Mouse (Mus musculus): ENCODE data around the gene Aspscr1. TPM values are rescaled to one million over a fixed set of nuclear protein-coding genes. Genes with fewer than 3 reads are reported as not detected.
"Not testable (repeated sequence)": the region's sequence is repeated elsewhere in the genome, so short reads cannot be mapped to it uniquely, and the experiment has no call there.

Aspscr1 gene
- polyA plus RNA-seq, 1 experiment from 2014 or later = 141 TPM

DNA sequence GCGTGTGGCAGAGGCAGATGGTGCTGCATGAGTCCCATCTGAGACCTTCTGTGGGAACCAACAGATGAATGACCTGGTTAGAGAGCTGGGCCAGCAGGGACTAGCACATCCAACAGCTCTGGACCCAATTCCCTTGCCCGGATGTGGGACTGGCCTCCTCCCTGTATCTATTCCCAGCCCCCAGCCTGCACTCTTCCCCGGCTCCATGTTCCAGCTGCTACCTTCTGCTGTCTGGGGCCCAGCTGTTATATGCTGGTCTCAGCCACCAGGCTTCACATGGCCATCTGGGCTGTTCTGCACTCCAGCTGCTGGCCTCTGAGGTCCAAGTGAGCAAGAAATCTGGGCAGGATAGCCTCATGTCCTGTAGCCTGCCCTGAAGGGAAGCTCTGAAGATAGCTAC is 7.4 kb upstream of the Aspscr1 start:
- no peak overlapping the region for H3K4me3 ChIP-seq
- H3K36me3 ChIP-seq = no peaks in the 10 kb centered on the region
- peaks cover 40% of the 10 kb centered on the region for H3K27me3 ChIP-seq
- H3K9me3 ChIP-seq = no peaks in the 10 kb centered on the region
- H3K9ac ChIP-seq = no peak overlapping the region
- H3K4me1 ChIP-seq (replicated peaks) = peaks cover 23% of the 10 kb centered on the region
- H3K4me2 ChIP-seq = no peak overlapping the region
- ATAC-seq (ENCODE audit: low read depth) = no peak
- no peak overlapping the region for H3K27ac ChIP-seq (replicated peaks)
- WGBS = 60% methylated on average over 3 of the region's 3 CpGs

DNA sequence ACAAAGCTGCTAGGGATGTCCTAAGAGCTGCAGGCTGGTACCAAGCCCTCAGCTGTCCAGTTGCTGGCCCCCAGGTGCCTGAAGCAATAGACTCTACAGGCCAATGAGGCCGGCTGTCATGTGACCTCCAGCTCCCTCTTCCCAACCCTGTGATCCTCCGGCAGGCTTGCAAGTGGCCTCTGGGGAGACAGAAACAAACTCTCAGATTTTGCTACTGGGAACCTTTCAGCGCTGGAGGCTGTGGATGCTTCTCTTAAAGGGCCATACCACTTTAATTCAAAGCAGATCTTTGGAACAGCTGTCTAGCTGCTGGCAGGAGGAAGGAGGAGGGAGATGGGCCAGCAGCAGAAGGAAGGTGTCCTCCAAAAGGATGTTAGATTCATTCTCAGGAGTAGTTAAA is 6.2 kb upstream of the Aspscr1 start:
- no peak overlapping the region for H3K9ac ChIP-seq
- 7% methylated on average over 3 of the region's 3 CpGs for WGBS

DNA sequence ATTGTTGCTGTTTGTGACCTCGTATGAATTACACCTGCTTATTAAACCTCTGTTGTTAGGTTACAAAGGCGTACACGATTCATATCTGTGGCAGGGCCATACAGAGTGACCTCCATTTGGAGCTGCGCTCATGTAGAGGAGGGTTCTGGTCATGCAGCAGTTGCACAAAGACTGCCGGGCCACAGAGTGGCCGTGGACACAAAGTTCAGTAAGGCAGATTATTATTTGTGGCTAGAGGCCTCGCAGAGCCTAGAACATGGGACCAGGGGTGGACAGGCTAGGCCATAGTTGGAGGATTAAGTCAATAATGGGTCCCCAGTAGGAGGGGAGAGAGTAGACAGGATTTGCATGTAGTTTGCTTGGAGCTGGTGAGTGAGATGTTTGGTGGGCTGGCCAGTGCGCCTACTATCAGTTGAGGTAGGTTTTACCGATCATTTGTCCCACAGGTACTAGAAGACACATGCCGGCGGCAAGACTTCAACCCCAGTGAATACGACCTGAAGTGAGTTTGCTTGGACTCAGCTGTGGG is 885 bp downstream of the Aspscr1 start:
- peak overlapping the region; percentile 94 for H3K4me2 ChIP-seq
- WGBS = 41% methylated on average over 12 of the region's 12 CpGs
- H3K27ac ChIP-seq (replicated peaks) = peak overlapping the region; percentile 94
- H3K4me1 ChIP-seq (replicated peaks) = peaks cover 23% of the 10 kb centered on the region
- no peaks in the 10 kb centered on the region for H3K27me3 ChIP-seq
- ATAC-seq (ENCODE audit: low read depth) = peak; percentile 38
- peak overlapping the region; percentile 87 for H3K9ac ChIP-seq
- H3K36me3 ChIP-seq = peaks cover 29% of the 10 kb centered on the region
- H3K9me3 ChIP-seq = no peaks in the 10 kb centered on the region
- peak overlapping the region; percentile 71 for H3K4me3 ChIP-seq

More for the DNA sequence above, 6.2 kb upstream of the Aspscr1 start:
- H3K27ac ChIP-seq (replicated peaks) = no peak overlapping the region
- H3K4me3 ChIP-seq = no peak overlapping the region
- H3K36me3 ChIP-seq = no peaks in the 10 kb centered on the region
- H3K4me2 ChIP-seq = no peak overlapping the region
- peaks cover 28% of the 10 kb centered on the region for H3K27me3 ChIP-seq
- H3K9me3 ChIP-seq = no peaks in the 10 kb centered on the region
- no peak for ATAC-seq (ENCODE audit: low read depth)
- peaks cover 13% of the 10 kb centered on the region for H3K4me1 ChIP-seq (replicated peaks)

DNA sequence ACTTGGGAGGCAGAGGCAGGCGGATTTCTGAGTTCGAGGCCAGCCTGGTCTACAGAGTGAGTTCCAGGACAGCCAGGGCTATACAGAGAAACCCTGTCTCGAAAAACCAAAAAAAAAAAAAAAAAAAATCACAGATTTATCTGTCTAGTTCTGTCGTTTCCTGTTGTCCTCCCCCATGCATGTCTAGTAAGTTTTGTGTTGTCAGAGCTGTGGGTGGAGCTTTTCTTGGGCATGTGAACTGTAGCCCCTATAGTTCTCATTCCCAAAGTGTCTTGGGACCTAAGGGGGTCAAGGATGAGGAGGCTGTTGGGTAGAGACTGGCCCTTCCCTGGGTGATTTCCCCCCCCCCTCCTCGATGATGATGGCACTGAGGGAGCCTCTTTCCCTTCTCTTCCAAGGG is 3.1 kb downstream of the Aspscr1 start:
- not testable (repeated sequence) for H3K9ac ChIP-seq; ATAC-seq (ENCODE audit: low read depth)
- WGBS = 86% methylated on average over 4 of the region's 5 CpGs

DNA sequence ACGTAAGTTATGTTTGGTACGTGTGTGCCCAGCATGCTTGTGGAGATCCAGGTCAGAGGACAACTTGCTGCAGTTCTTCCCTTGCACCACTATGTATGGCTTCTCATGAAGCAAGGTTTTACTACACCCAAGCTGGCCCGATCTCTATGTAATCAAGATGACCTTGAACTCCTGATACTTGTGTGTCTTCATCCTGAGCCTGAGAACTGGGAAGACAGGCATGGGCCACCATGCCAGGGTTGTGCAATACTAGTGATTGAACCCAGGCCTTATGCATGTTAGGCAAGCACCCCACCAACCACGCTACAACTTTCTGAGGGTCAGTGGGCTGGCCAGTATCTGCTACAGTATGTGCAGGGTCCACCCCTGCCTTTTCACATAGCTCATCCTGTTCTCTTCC is 4.2 kb downstream of the Aspscr1 start:
- Histone ChIP-seq H3K27me3 (no peaks in the 10 kb centered on the region), H3K9me3 (no peaks in the 10 kb centered on the region), H3K4me1 (replicated peaks) (peaks cover 23% of the 10 kb centered on the region), H3K4me3 (no peak overlapping the region), H3K4me2 (no peak overlapping the region), H3K9ac (no peak overlapping the region), H3K36me3 (peaks cover 60% of the 10 kb centered on the region), H3K27ac (replicated peaks) (no peak overlapping the region)
- WGBS = 92% methylated on average over 4 of the region's 4 CpGs
- no peak for ATAC-seq (ENCODE audit: low read depth)

More for the DNA sequence above, 3.1 kb downstream of the Aspscr1 start:
- not testable (repeated sequence) for H3K27ac ChIP-seq (replicated peaks); H3K4me3 ChIP-seq; H3K9me3 ChIP-seq; H3K27me3 ChIP-seq; H3K4me2 ChIP-seq
- H3K4me1 ChIP-seq (replicated peaks) = peaks cover 23% of the 10 kb centered on the region
- peaks cover 51% of the 10 kb centered on the region for H3K36me3 ChIP-seq

DNA sequence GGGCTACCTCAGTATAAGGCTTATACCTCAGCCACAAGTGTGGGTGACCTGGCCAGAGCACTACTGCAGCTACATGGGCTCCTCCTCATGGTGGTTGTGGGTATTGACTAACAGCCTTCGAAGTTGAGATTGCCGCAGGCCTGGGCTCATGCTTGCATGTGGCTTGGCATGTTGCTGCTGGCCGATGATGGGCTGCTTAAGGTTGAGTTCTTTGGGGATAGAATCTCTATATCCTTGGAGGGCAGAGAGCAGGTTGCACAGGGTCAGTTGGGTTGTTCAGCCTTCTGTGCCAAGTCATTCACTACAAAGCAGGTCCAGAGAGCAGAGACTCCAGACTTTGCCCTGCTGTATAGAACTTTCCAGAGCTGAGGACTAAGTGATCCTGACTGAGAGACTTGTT is 7.1 kb downstream of the Aspscr1 start:
- no peaks in the 10 kb centered on the region for H3K9me3 ChIP-seq
- peaks cover 77% of the 10 kb centered on the region for H3K36me3 ChIP-seq
- no peak overlapping the region for H3K27ac ChIP-seq (replicated peaks)
- H3K4me3 ChIP-seq = no peak overlapping the region
- no peak for ATAC-seq (ENCODE audit: low read depth)
- H3K4me1 ChIP-seq (replicated peaks) = peaks cover 7% of the 10 kb centered on the region
- no peak overlapping the region for H3K9ac ChIP-seq
- H3K27me3 ChIP-seq = no peaks in the 10 kb centered on the region
- H3K4me2 ChIP-seq = no peak overlapping the region
- 88% methylated on average over 3 of the region's 3 CpGs for WGBS

DNA sequence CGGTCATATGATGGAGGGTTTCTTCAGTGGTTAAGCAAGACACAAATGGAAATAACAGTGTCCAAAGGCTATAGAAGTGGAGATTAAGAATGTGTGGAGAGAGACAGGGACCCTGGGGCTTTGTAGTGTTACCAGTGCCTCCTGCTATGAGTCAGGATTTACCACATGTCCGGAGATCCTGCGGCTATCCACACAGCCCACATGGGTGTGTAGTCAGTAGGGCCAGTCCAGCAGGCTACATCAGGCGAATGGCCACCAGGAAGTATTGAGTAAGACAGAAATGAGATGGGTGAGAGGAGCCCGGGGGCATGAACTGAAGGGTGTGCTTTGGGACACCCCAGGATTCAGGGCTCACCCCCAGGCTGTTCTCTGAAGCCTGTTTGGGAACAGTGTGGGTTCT is 9.9 kb downstream of the Aspscr1 start:
- no peak for ATAC-seq (ENCODE audit: low read depth)
- Histone ChIP-seq H3K9me3 (no peaks in the 10 kb centered on the region), H3K4me1 (replicated peaks) (no peaks in the 10 kb centered on the region; the same call in 1 of the 2 replicates), H3K4me2 (no peak overlapping the region), H3K9ac (no peak overlapping the region; the same call in 1 of the 2 replicates), H3K36me3 (peaks cover 79% of the 10 kb centered on the region), H3K4me3 (no peak overlapping the region), H3K27ac (replicated peaks) (no peak overlapping the region), H3K27me3 (no peaks in the 10 kb centered on the region)
- WGBS = 96% methylated on average over 5 of the region's 5 CpGs

DNA sequence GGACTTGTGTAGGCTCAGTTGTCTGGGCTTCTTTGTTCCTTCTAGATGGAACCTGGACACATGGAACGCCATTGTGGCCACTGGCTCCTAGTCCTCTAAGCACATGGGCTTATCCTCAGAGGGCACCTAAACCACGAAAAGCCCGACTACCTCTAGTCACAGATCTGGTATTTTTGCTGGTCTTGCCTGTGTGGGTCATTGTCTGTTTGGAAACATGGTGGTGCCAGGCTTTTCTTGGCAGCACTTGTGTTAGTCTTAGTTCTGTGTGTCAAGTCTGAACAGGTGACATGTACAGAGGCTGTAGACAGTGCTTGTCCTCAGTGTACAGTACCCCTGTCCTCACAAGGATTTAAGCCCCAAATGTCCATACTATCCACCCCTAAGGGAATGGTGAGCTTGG is 10.8 kb downstream of the Aspscr1 start:
- H3K36me3 ChIP-seq = peaks cover 79% of the 10 kb centered on the region
- WGBS = 92% methylated on average over 3 of the region's 3 CpGs

DNA sequence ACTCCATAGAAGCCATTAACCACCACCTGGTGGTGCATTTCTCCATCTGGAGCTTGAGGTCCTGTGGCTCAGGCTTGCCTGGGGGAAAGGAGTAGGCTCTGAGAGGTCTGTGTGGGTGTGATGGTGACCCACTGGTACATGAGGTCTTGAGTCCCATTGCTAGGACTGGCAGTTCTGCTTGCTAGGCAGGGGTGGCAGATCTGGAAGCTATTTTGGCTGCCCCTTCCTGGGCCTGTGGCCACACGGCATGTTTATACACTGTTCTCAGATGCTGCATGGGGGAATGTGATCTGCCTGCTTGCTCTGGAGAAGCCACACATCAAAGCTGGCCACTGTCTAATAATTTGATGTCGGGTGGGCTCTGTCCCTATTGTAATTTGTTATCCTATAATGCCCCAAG is 11.3 kb downstream of the Aspscr1 start:
- H3K9ac ChIP-seq = no peak overlapping the region
- no peaks in the 10 kb centered on the region for H3K9me3 ChIP-seq
- ATAC-seq (ENCODE audit: low read depth) = no peak
- no peak overlapping the region for H3K27ac ChIP-seq (replicated peaks)
- H3K36me3 ChIP-seq = peaks cover 79% of the 10 kb centered on the region
- no peaks in the 10 kb centered on the region; the same call in 1 of the 2 replicates for H3K4me1 ChIP-seq (replicated peaks)
- H3K27me3 ChIP-seq = no peaks in the 10 kb centered on the region
- 90% methylated on average over 2 of the region's 2 CpGs for WGBS
- H3K4me3 ChIP-seq = no peak overlapping the region
- H3K4me2 ChIP-seq = no peak overlapping the region

More for the DNA sequence above, 10.8 kb downstream of the Aspscr1 start:
- H3K4me3 ChIP-seq = no peak overlapping the region
- ATAC-seq (ENCODE audit: low read depth) = no peak
- no peak overlapping the region for H3K27ac ChIP-seq (replicated peaks)
- H3K4me1 ChIP-seq (replicated peaks) = no peaks in the 10 kb centered on the region; the same call in 1 of the 2 replicates
- H3K27me3 ChIP-seq = no peaks in the 10 kb centered on the region
- no peak overlapping the region for H3K4me2 ChIP-seq
- H3K9me3 ChIP-seq = no peaks in the 10 kb centered on the region
- no peak overlapping the region for H3K9ac ChIP-seq

DNA sequence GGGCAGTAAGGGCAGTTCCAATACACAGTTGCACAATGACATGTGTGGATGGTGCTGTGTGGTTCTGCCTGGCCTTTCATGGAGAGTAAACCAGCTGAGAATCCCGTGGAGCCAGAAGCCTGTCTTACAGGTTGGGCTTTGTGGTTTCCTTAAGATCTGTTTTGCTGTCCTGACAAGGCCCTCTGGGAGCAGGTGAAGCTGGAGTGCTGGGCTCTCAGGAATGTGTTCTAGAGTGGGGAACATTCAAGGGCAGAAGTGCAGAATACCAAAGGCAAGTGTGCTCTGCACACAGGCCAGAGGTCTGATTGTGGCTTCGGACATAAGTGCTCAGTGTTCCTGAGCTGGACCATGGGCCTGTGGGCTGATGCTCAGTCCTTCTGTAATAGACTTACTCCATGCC is 11.9 kb downstream of the Aspscr1 start:
- Histone ChIP-seq H3K4me1 (replicated peaks) (no peaks in the 10 kb centered on the region; the same call in 1 of the 2 replicates), H3K4me2 (no peak overlapping the region), H3K9me3 (no peaks in the 10 kb centered on the region), H3K9ac (no peak overlapping the region), H3K27ac (replicated peaks) (no peak overlapping the region), H3K36me3 (peaks cover 79% of the 10 kb centered on the region), H3K27me3 (no peaks in the 10 kb centered on the region), H3K4me3 (no peak overlapping the region)
- no peak for ATAC-seq (ENCODE audit: low read depth)
- 93% methylated on average over 2 of the region's 2 CpGs for WGBS

DNA sequence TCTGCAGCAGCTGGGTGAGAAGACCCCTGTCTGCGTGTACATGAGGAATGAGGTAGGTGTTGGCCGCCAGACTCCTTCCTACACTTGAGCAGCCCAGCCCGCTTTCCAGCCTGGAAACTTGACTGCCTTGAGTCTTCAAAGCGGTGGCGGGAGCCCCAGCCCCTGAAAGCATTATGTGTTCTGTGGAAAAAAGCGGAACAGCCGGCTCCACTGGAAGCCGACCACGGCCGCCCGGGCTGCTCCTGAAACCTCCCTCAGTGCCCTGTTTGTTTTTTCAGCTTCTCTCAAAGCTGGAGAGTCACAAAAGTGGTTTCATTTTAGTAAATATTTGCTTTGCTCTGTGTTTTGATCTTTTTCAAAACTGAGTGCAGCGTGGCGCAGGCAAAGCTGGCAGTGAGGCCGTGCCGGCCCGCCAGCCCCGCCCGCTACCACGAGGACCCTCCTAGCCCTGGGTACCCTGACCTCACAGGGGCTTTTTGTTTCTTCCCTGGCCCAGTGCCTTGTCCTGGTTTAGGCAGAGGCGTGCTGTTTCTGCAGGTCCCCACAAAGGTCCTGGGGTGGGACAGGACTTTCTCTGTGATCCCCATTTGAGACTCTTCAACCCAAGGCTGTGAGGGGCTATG is 14.0 kb downstream of the Aspscr1 start:
- no peaks in the 10 kb centered on the region for H3K27me3 ChIP-seq
- no peak for ATAC-seq (ENCODE audit: low read depth)
- H3K4me2 ChIP-seq = no peak overlapping the region
- peak overlapping the region; percentile 52; the same call in 1 of the 2 replicates for H3K27ac ChIP-seq (replicated peaks)
- no peak overlapping the region for H3K9ac ChIP-seq
- no peaks in the 10 kb centered on the region; the same call in 1 of the 2 replicates for H3K4me1 ChIP-seq (replicated peaks)
- H3K9me3 ChIP-seq = no peaks in the 10 kb centered on the region
- H3K36me3 ChIP-seq = peaks cover 76% of the 10 kb centered on the region
- no peak overlapping the region for H3K4me3 ChIP-seq
- WGBS = 72% methylated on average over 20 of the region's 20 CpGs

DNA sequence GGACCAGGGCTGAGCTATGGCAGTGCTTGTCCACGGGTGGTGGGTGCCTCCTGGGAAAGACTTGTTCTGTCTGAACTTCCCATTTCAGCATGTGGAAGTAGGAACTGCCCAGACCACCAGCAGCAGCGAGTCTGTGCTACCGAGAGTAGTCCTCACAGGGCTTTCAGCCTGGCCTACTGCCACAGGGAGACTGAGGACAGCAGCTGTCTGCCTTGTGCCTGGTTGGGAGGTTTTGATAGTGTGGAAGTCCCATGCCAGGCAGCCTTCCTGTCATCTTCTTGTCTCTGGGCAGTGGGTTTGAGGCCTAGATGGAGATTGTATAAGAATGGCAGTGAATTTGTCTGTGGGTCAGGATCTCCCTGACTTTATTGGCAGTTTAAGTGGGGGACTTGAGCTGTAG is 16.6 kb downstream of the Aspscr1 start:
- Histone ChIP-seq H3K4me2 (no peak overlapping the region), H3K4me1 (replicated peaks) (peaks cover 4% of the 10 kb centered on the region; the same call in 1 of the 2 replicates), H3K9me3 (no peaks in the 10 kb centered on the region), H3K9ac (no peak overlapping the region), H3K4me3 (no peak overlapping the region), H3K27ac (replicated peaks) (no peak overlapping the region), H3K27me3 (no peaks in the 10 kb centered on the region), H3K36me3 (peaks cover 83% of the 10 kb centered on the region)
- ATAC-seq (ENCODE audit: low read depth) = no peak
- WGBS = 82% methylated on average over 3 of the region's 3 CpGs

Measured in neural tube, embryonic 13.5 days (tissue).